In the genomic region with DNA sequence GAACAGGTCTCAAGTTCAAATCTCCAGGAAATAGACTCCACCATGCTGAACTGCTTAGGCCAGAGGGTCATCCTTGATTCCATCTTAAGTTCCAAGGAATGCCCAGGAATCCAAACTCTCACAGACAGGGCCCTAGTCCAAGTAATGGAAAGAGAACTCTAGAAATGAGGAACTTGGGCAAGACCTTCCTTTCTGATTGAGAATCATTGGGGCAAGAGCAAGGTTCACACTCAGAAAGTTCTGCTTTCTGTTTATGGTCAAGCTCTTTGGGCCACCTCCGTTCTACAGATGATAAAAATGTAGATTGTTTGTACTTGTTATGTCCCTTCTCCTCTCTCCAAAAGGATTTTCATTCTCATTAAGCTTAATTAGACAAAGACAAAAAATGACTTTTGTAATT, we compare ENCODE assay signal across 28 mouse cellular contexts. TPM values are rescaled to one million over a fixed set of nuclear protein-coding genes. Genes with fewer than 3 reads are reported as not detected.
DNase-seq lines count a peak whose midpoint lies in the region; ATAC-seq and TF ChIP-seq lines count a peak whose summit lies in the region.
"Had no signal": no experiment of that assay in that cellular context is flagged by ENCODE, and none has a peak within 500 bp of the region (broad histone marks: within the 10 kb centered on the region; RNA-seq: fewer than 3 reads in every experiment).

No protein-coding gene starts in this region.

- no peak overlapping the region for H3K4me2 ChIP-seq in CH12.LX (ENCODE audit: insufficient read depth, low read depth, poor library complexity, severe bottlenecking)
- H3K4me2 ChIP-seq: embryonic facial prominence, embryonic 12.5 days; embryonic facial prominence, embryonic 15.5 days; forebrain, embryonic 12.5 days; forebrain, embryonic 15.5 days; heart, embryonic 13.5 days; hindbrain, embryonic 12.5 days; hindbrain, embryonic 15.5 days had no signal

- no peaks in the 10 kb centered on the region for H3K27me3 ChIP-seq in CH12.LX (replicated peaks)
- H3K27me3 ChIP-seq: embryonic facial prominence, embryonic 12.5 days; embryonic facial prominence, embryonic 15.5 days; forebrain, embryonic 12.5 days; forebrain, embryonic 15.5 days; heart, embryonic 13.5 days; hindbrain, embryonic 12.5 days; hindbrain, embryonic 15.5 days had no signal

- ATAC-seq in hematopoietic stem cell, adult 5-6 weeks (replicated peaks in 1 of 2; ENCODE audit: insufficient read depth in 1 of 2, low FRiP score in 2 of 2, low TSS enrichment in 1 of 2, low read depth in 1 of 2, poor library complexity in 2 of 2, severe bottlenecking in 2 of 2), result peak; percentile 62 to 92; a peak in 3 of 4 replicates
- ATAC-seq in monocyte, adult 5-6 weeks (replicated peaks; ENCODE audit: insufficient number of reproducible peaks, low FRiP score, low TSS enrichment, poor library complexity, severe bottlenecking), result peak; percentile 82; the same call in 1 of the 2 replicates
- no peak for ATAC-seq in erythroblast, adult 5-6 weeks (replicated peaks; ENCODE audit: low FRiP score, poor library complexity, severe bottlenecking)
- ATAC-seq: forebrain, embryonic 15.5 days had no signal

- no peak for TF ChIP-seq CTCF in CH12.LX (conservative IDR thresholded peaks at IDR 0.05 in 1 of 2, IDR thresholded peaks at IDR 0.05 in 1 of 2; ENCODE audit: low read depth in 2 of 2, low read length in 2 of 2)

- TF ChIP-seq RAD21 in CH12.LX (IDR thresholded peaks at IDR 0.05; ENCODE audit: low read depth, low read length), result no peak

- TF ChIP-seq POLR2A in CH12.LX (IDR thresholded peaks at IDR 0.05; ENCODE audit: low read depth, low read length), result no peak

- peak; percentile 36; the same call in 1 of the 2 replicates for TF ChIP-seq EP300 in CH12.LX (IDR thresholded peaks at IDR 0.05; ENCODE audit: low read length)

- H3K27ac ChIP-seq in CH12.LX (ENCODE audit: insufficient read depth, low read depth), result no peak overlapping the region
- H3K27ac ChIP-seq: embryonic facial prominence, embryonic 12.5 days; embryonic facial prominence, embryonic 15.5 days; forebrain, embryonic 12.5 days; forebrain, embryonic 15.5 days; heart, adult 2 months; heart, embryonic 10.5 days; heart, embryonic 13.5 days; hindbrain, embryonic 12.5 days; hindbrain, embryonic 15.5 days had no signal

- no peaks in the 10 kb centered on the region for H3K79me2 ChIP-seq in CH12.LX (replicated peaks; ENCODE audit: control insufficient read depth, extremely low read depth, insufficient read depth, poor library complexity, severe bottlenecking)

- in situ Hi-C loops in CH12.LX (cut with MboI; ENCODE audit: low pct_ligation_motif_present, low pct_unique_long_range_greater_than_20kb, low sequenced_read_pairs), result no loop called here

- peaks cover 0 to 4% of the 10 kb centered on the region in 2 experiments; a peak in 1 of 4 replicates for H3K4me1 ChIP-seq in CH12.LX (ENCODE audit: control insufficient read depth in 1 of 2, insufficient read depth in 2 of 2)
- H3K4me1 ChIP-seq: embryonic facial prominence, embryonic 12.5 days; embryonic facial prominence, embryonic 15.5 days; forebrain, embryonic 12.5 days; forebrain, embryonic 15.5 days; heart, embryonic 10.5 days; hindbrain, embryonic 12.5 days; hindbrain, embryonic 15.5 days had no signal

- H3K9me3 ChIP-seq in CH12.LX (replicated peaks; ENCODE audit: low read length), result no peaks in the 10 kb centered on the region
- H3K9me3 ChIP-seq: embryonic facial prominence, embryonic 12.5 days; embryonic facial prominence, embryonic 15.5 days; forebrain, embryonic 12.5 days; forebrain, embryonic 15.5 days; heart, embryonic 10.5 days; heart, embryonic 13.5 days; hindbrain, embryonic 12.5 days; hindbrain, embryonic 15.5 days had no signal

- no peaks in the 10 kb centered on the region for H3K36me3 ChIP-seq in CH12.LX (replicated peaks in 1 of 2; ENCODE audit: control insufficient read depth in 1 of 2, insufficient read depth in 1 of 2, low read length in 1 of 2)
- H3K36me3 ChIP-seq: embryonic facial prominence, embryonic 12.5 days; embryonic facial prominence, embryonic 15.5 days; forebrain, embryonic 12.5 days; forebrain, embryonic 15.5 days; G1E; heart, embryonic 10.5 days; heart, embryonic 13.5 days; hindbrain, embryonic 12.5 days; hindbrain, embryonic 15.5 days had no signal

- H3K4me3 ChIP-seq in CH12.LX (replicated peaks in 1 of 3; ENCODE audit: low read depth in 2 of 3, low read length in 2 of 3, poor library complexity in 1 of 3), result no peak overlapping the region
- H3K4me3 ChIP-seq: embryonic facial prominence, embryonic 12.5 days; embryonic facial prominence, embryonic 15.5 days; erythroblast, embryonic 14.5 days; forebrain, embryonic 12.5 days; forebrain, embryonic 15.5 days; heart, adult 2 months; heart, embryonic 10.5 days; heart, embryonic 13.5 days; hindbrain, embryonic 12.5 days; hindbrain, embryonic 15.5 days had no signal

- peak; percentile 34 for DNase-seq in A20 (ENCODE audit: low read depth, low spot score)
- no peak for DNase-seq in CH12.LX (ENCODE audit: extremely low read depth)
- no peak for DNase-seq in adrenal gland, postnatal 36 days
- DNase-seq in layer of hippocampus, adult 8-10 months (ENCODE audit: low spot score in 2 of 2), result no peak
- no peak for DNase-seq in heart, adult 11 months
- DNase-seq: adrenal gland, adult 2 months; adrenal gland, postnatal 14 days; cerebellum, adult 11-12 months; cerebellum, adult 8-10 months; cerebellum, postnatal 10 days; cerebellum, postnatal 36 days; gastrocnemius, postnatal 10 days; heart, adult 2 months; heart, postnatal 14 days; heart, postnatal 4 days had no signal

- dilution Hi-C loops in CH12.LX (cut with MboI; ENCODE audit: extremely low pct_ligation_motif_present, extremely low pct_unique_long_range_greater_than_20kb, low sequenced_read_pairs), result no loop called here

- no peak overlapping the region for H3K9ac ChIP-seq in CH12.LX (ENCODE audit: insufficient read depth, low read depth)
- H3K9ac ChIP-seq: embryonic facial prominence, embryonic 12.5 days; embryonic facial prominence, embryonic 15.5 days; forebrain, embryonic 12.5 days; forebrain, embryonic 15.5 days; heart, embryonic 13.5 days; hindbrain, embryonic 12.5 days; hindbrain, embryonic 15.5 days had no signal

TF ChIP-seq in CH12.LX, 34 proteins besides CTCF, POLR2A, EP300 and RAD21:
- no peak for TF ChIP-seq MEF2A (IDR thresholded peaks at IDR 0.05; ENCODE audit: borderline replicate concordance, low read depth, low read length)
- no peak for TF ChIP-seq BHLHE40 (IDR thresholded peaks at IDR 0.05; ENCODE audit: low read depth, low read length)
- no peak for TF ChIP-seq SIN3A (IDR thresholded peaks at IDR 0.05; ENCODE audit: low read length)
- TF ChIP-seq RCOR1 (conservative IDR thresholded peaks at IDR 0.05; ENCODE audit: low read depth, low read length), result no peak
TF ChIP-seq in CH12.LX: peak in this region for 0.

RNA-seq across cellular contexts. Expression of a gene that starts 24.0 kb away (rescaled TPM):
- total RNA-seq in CH12.LX (2012; rRNA removed), result 3.6 and 4.8 TPM in 2 replicates
- total RNA-seq in CH12.LX (2014; rRNA removed), result 3.9 and 4.5 TPM in 2 replicates
- polyA plus RNA-seq in CH12.LX (2012; ENCODE audit: insufficient read length, low read depth), result 4.0 and 6.4 TPM in 2 replicates
- total RNA-seq in hematopoietic stem cell, adult 5-6 weeks (2017), result 23.3 and 27.5 TPM in 2 replicates
- total RNA-seq in monocyte, adult 5-6 weeks (2017), result 29.2 to 34.6 TPM (median 31.4 TPM) in 3 replicates
- total RNA-seq in erythroblast, adult 5-6 weeks (2015; ENCODE audit: low replicate concordance), result 3.1 and 7.3 TPM in 2 replicates
- total RNA-seq in erythroblast, adult 5-6 weeks (2017; ENCODE audit: low replicate concordance), result 4.8 and 4.9 TPM in 2 replicates
- total RNA-seq in adrenal gland, postnatal 36 days (2021), result 10 to 100 TPM; 39.8 to 41.5 TPM
- total RNA-seq in layer of hippocampus, adult 8-10 months (2022), result 1 to 10 TPM; 2.1 to 2.9 (median 2.5) TPM
- polyA plus RNA-seq: G1E had no signal
